Mouse (Mus musculus): Measurements from ENCODE around the gene Ptpn1. TPM values are rescaled to one million over a fixed set of nuclear protein-coding genes. Genes with fewer than 3 reads are reported as not detected.

Gene Ptpn1
- polyA plus RNA-seq, 1 experiment from 2014 or later = 41.5 TPM

DNA sequence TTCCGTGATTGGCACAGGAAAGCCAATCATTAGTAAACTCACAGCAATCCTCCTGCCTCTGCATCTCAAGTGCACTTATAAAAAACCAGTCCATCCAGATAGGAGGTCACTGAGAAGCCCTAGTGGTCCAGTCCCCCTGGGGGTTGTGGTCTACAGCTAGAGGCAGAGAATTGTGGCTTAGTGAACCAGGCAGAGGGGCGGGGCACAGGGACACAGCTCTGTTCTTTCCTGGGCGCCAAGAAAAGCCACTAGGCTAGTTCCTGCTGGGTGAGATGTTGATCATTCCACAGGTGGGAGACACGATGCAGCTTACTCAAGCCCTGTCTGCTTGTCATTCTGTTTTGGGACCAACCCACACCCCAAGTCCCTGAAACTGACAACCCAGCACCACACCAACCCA, 70.3 kb downstream of the Ptpn1 start:
- no peak overlapping the region for H3K9ac ChIP-seq (ENCODE audit: low read length)
- peaks cover 14% of the 10 kb centered on the region in 2 experiments for H3K4me1 ChIP-seq (ENCODE audit: control insufficient read depth in 2 of 2, insufficient read depth in 2 of 2, low read length in 2 of 2)
- ATAC-seq (ENCODE audit: insufficient number of reproducible peaks, insufficient read depth, low FRiP score, low read depth) = no peak
- H3K4me3 ChIP-seq (ENCODE audit: control insufficient read depth in 1 of 2, insufficient read depth in 1 of 2, low read depth in 1 of 2, low read length in 2 of 2) = no peak overlapping the region
- WGBS = 60% methylated on average over 4 of the region's 4 CpGs
- no peak overlapping the region for H3K27ac ChIP-seq (replicated peaks in 1 of 2; ENCODE audit: control insufficient read depth in 1 of 2, insufficient read depth in 1 of 2, low read depth in 2 of 2, low read length in 2 of 2)
- no peaks in the 10 kb centered on the region for H3K36me3 ChIP-seq (ENCODE audit: control insufficient read depth, insufficient read depth, low read length)
- no peaks in the 10 kb centered on the region for H3K27me3 ChIP-seq (ENCODE audit: control insufficient read depth, insufficient read depth, low read length)
- peaks cover 6% of the 10 kb centered on the region; the same call in 1 of the 2 replicates for H3K9me3 ChIP-seq (ENCODE audit: control insufficient read depth, low read length)
- no peak overlapping the region for H3K4me2 ChIP-seq (ENCODE audit: low read length)

DNA sequence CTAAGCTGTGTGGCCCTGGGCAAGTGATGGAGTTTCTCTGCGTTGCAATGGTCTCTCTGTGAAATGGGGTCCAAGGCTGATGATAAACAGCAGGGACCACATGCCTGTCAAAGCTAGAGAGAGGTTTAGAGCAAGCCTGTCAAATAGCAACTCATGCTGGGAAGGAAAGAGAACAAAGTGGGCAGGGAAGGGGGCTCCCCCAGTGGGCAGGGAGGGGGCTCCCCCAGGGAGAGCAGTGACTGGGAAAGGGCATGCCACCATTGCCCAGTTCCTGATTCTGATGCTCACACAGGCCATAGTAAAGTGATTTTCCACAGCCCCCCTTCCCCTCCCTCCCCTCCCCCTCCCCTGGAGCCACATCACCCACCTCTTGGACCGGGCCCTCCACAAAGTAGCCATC, 71.0 kb downstream of the Ptpn1 start:
- Histone ChIP-seq H3K27me3 (ENCODE audit: control insufficient read depth, insufficient read depth, low read length) (no peaks in the 10 kb centered on the region), H3K27ac (replicated peaks in 1 of 2; ENCODE audit: control insufficient read depth in 1 of 2, insufficient read depth in 1 of 2, low read depth in 2 of 2, low read length in 2 of 2) (no peak overlapping the region), H3K4me1 (ENCODE audit: control insufficient read depth in 2 of 2, insufficient read depth in 2 of 2, low read length in 2 of 2) (peaks cover 7 to 9% of the 10 kb centered on the region in 2 experiments; a peak in 3 of 4 replicates), H3K4me3 (ENCODE audit: control insufficient read depth in 1 of 2, insufficient read depth in 1 of 2, low read depth in 1 of 2, low read length in 2 of 2) (no peak overlapping the region), H3K4me2 (ENCODE audit: low read length) (no peak overlapping the region), H3K9me3 (ENCODE audit: control insufficient read depth, low read length) (peaks cover 6% of the 10 kb centered on the region; the same call in 1 of the 2 replicates), H3K9ac (ENCODE audit: low read length) (no peak overlapping the region), H3K36me3 (ENCODE audit: control insufficient read depth, insufficient read depth, low read length) (no peaks in the 10 kb centered on the region)
- ATAC-seq (ENCODE audit: insufficient number of reproducible peaks, insufficient read depth, low FRiP score, low read depth) = no peak
- 62% methylated on average over 2 of the region's 2 CpGs for WGBS

DNA sequence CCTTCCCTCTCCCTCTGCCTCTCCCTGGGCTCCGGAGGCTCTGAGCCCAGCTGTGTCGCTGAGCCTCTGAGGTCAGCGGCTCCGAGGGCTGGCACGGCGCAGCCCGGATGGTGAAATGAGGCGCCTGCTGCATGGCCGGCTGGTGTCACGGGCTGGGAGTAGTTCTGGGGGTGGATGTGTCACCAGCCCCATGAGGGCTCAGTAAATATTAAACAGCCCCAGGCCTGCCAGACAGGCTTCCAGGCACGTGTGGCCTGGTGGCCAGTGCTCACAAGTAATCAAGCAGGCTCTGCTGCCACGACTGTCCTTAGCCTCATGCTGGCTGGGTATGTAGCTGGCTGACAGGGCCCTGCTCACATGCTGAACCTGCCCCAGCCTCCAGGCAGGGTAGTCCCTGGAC, 71.6 kb downstream of the Ptpn1 start:
- H3K9ac ChIP-seq (ENCODE audit: low read length) = no peak overlapping the region

DNA sequence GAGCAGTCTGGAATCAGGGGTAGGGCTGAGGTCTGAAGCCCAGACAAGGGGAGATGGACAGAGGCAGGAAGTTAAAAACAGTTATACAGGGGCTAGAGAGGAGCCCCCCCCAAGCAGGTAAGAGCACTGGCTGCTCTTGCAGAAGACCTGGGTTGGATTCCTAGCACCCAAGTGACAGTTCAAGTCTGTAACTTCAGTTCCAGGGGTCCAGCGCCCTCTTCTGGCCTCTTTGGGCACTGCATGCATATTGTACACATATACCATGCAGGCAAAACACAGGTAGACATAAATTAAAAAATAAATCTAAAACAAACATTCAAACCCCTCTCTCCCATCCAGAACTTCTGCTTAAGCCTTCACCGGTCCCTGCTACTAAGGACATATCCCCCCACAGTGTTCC, 72.5 kb downstream of the Ptpn1 start:
- no peak for ATAC-seq (ENCODE audit: insufficient number of reproducible peaks, insufficient read depth, low FRiP score, low read depth)
- Histone ChIP-seq H3K9ac (ENCODE audit: low read length) (no peak overlapping the region), H3K4me2 (ENCODE audit: low read length) (no peak overlapping the region), H3K4me1 (ENCODE audit: control insufficient read depth in 2 of 2, insufficient read depth in 2 of 2, low read length in 2 of 2) (peaks cover 6 to 8% of the 10 kb centered on the region in 2 experiments; a peak in 2 of 4 replicates), H3K27ac (replicated peaks in 1 of 2; ENCODE audit: control insufficient read depth in 1 of 2, insufficient read depth in 1 of 2, low read depth in 2 of 2, low read length in 2 of 2) (no peak overlapping the region), H3K9me3 (ENCODE audit: control insufficient read depth, low read length) (peaks cover 6% of the 10 kb centered on the region; the same call in 1 of the 2 replicates), H3K27me3 (ENCODE audit: control insufficient read depth, insufficient read depth, low read length) (no peaks in the 10 kb centered on the region), H3K4me3 (ENCODE audit: control insufficient read depth in 1 of 2, insufficient read depth in 1 of 2, low read depth in 1 of 2, low read length in 2 of 2) (no peak overlapping the region), H3K36me3 (ENCODE audit: control insufficient read depth, insufficient read depth, low read length) (no peaks in the 10 kb centered on the region)
- WGBS = 60% methylated on average over 2 of the region's 2 CpGs

More for the DNA sequence above, 71.6 kb downstream of the Ptpn1 start:
- H3K36me3 ChIP-seq (ENCODE audit: control insufficient read depth, insufficient read depth, low read length) = no peaks in the 10 kb centered on the region
- H3K4me1 ChIP-seq (ENCODE audit: control insufficient read depth in 2 of 2, insufficient read depth in 2 of 2, low read length in 2 of 2) = peaks cover 6 to 8% of the 10 kb centered on the region in 2 experiments; a peak in 2 of 4 replicates
- ATAC-seq (ENCODE audit: insufficient number of reproducible peaks, insufficient read depth, low FRiP score, low read depth) = no peak
- no peaks in the 10 kb centered on the region for H3K27me3 ChIP-seq (ENCODE audit: control insufficient read depth, insufficient read depth, low read length)
- H3K4me2 ChIP-seq (ENCODE audit: low read length) = no peak overlapping the region
- peaks cover 6% of the 10 kb centered on the region; the same call in 1 of the 2 replicates for H3K9me3 ChIP-seq (ENCODE audit: control insufficient read depth, low read length)
- H3K27ac ChIP-seq (replicated peaks in 1 of 2; ENCODE audit: control insufficient read depth in 1 of 2, insufficient read depth in 1 of 2, low read depth in 2 of 2, low read length in 2 of 2) = no peak overlapping the region
- WGBS = 68% methylated on average over 11 of the region's 12 CpGs
- H3K4me3 ChIP-seq (ENCODE audit: control insufficient read depth in 1 of 2, insufficient read depth in 1 of 2, low read depth in 1 of 2, low read length in 2 of 2) = no peak overlapping the region

DNA sequence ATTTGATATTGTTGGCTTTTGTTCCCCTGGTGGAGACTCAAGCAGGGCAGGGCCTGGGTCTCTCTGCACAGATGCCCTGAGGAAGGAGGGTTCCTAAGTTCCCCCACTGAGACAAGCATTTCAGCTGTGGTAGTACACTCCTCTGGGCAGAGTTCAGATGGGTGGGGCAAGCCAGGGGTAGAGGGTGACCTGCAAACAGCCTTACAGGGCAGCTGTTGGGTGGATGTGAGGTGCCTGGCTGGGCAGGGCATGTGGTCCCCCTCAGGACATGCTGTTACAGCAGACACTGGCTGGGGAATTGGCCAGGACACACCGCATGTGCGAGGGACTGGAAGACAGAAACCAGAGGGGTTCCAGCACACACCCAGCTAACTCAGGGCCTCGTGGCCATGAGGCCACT, 73.1 kb downstream of the Ptpn1 start:
- Histone ChIP-seq H3K27ac (replicated peaks in 1 of 2; ENCODE audit: control insufficient read depth in 1 of 2, insufficient read depth in 1 of 2, low read depth in 2 of 2, low read length in 2 of 2) (no peak overlapping the region), H3K4me2 (ENCODE audit: low read length) (no peak overlapping the region), H3K27me3 (ENCODE audit: control insufficient read depth, insufficient read depth, low read length) (no peaks in the 10 kb centered on the region), H3K4me3 (ENCODE audit: control insufficient read depth in 1 of 2, insufficient read depth in 1 of 2, low read depth in 1 of 2, low read length in 2 of 2) (no peak overlapping the region), H3K36me3 (ENCODE audit: control insufficient read depth, insufficient read depth, low read length) (no peaks in the 10 kb centered on the region), H3K9ac (ENCODE audit: low read length) (no peak overlapping the region), H3K4me1 (ENCODE audit: control insufficient read depth in 2 of 2, insufficient read depth in 2 of 2, low read length in 2 of 2) (peaks cover 6 to 8% of the 10 kb centered on the region in 2 experiments; a peak in 2 of 4 replicates), H3K9me3 (ENCODE audit: control insufficient read depth, low read length) (peaks cover 6% of the 10 kb centered on the region; the same call in 1 of the 2 replicates)
- no peak for ATAC-seq (ENCODE audit: insufficient number of reproducible peaks, insufficient read depth, low FRiP score, low read depth)
- 89% methylated on average over 3 of the region's 3 CpGs for WGBS

DNA sequence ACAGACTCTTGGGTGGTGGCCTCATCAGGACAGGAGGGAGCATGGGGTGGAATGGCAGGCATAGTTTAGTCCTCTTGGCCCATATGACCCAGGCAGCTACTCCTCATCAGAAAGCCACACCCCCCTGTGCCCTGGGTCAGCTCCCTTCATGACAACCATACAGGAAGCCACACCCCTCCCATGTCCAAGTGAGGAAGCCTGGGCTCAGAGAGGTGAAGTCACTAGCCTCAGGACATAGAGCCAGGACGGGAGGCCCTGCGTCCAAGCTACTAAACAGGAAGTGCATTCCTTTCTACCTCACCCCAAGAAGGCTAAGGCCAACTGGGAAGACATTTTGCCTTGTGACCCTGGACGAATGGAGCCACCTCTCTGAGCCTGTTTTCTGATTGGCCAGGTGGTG, 73.8 kb downstream of the Ptpn1 start:
- peaks cover under 1% of the 10 kb centered on the region; the same call in 1 of the 2 replicates for H3K9me3 ChIP-seq (ENCODE audit: control insufficient read depth, low read length)
- H3K4me2 ChIP-seq (ENCODE audit: low read length) = no peak overlapping the region
- no peaks in the 10 kb centered on the region for H3K36me3 ChIP-seq (ENCODE audit: control insufficient read depth, insufficient read depth, low read length)
- 30% methylated on average over 3 of the region's 3 CpGs for WGBS
- no peak overlapping the region for H3K4me3 ChIP-seq (ENCODE audit: control insufficient read depth in 1 of 2, insufficient read depth in 1 of 2, low read depth in 1 of 2, low read length in 2 of 2)
- H3K27ac ChIP-seq (replicated peaks in 1 of 2; ENCODE audit: control insufficient read depth in 1 of 2, insufficient read depth in 1 of 2, low read depth in 2 of 2, low read length in 2 of 2) = no peak overlapping the region
- no peak overlapping the region for H3K9ac ChIP-seq (ENCODE audit: low read length)
- no peak for ATAC-seq (ENCODE audit: insufficient number of reproducible peaks, insufficient read depth, low FRiP score, low read depth)
- H3K4me1 ChIP-seq (ENCODE audit: control insufficient read depth in 2 of 2, insufficient read depth in 2 of 2, low read length in 2 of 2) = peaks cover 12 to 13% of the 10 kb centered on the region in 2 experiments
- no peaks in the 10 kb centered on the region for H3K27me3 ChIP-seq (ENCODE audit: control insufficient read depth, insufficient read depth, low read length)

DNA sequence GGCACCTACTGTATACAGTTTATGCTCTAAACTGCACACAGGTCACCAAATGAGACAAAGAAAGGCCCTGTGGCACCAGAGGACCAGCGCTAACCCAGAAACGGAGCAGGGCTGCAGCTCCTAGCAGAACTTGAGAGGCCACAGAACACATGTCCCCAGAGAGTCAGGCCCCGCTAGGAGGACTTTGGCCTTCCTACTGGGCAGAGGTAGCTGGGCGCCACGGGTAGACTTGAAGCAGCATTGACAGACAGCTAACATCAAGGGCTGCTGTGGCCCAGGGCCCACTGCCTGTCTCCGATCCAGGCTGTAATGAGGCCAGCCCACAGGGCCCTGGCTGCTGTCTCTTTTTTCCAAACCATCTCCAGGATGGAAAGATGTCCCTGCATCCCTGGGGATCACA, 74.6 kb downstream of the Ptpn1 start:
- Histone ChIP-seq H3K4me1 (ENCODE audit: control insufficient read depth in 2 of 2, insufficient read depth in 2 of 2, low read length in 2 of 2) (peaks cover 14 to 15% of the 10 kb centered on the region in 2 experiments), H3K36me3 (ENCODE audit: control insufficient read depth, insufficient read depth, low read length) (no peaks in the 10 kb centered on the region), H3K27ac (replicated peaks in 1 of 2; ENCODE audit: control insufficient read depth in 1 of 2, insufficient read depth in 1 of 2, low read depth in 2 of 2, low read length in 2 of 2) (no peak overlapping the region), H3K27me3 (ENCODE audit: control insufficient read depth, insufficient read depth, low read length) (no peaks in the 10 kb centered on the region), H3K4me2 (ENCODE audit: low read length) (no peak overlapping the region), H3K9me3 (ENCODE audit: control insufficient read depth, low read length) (no peaks in the 10 kb centered on the region), H3K9ac (ENCODE audit: low read length) (no peak overlapping the region), H3K4me3 (ENCODE audit: control insufficient read depth in 1 of 2, insufficient read depth in 1 of 2, low read depth in 1 of 2, low read length in 2 of 2) (no peak overlapping the region)
- WGBS = 76% methylated on average over 6 of the region's 6 CpGs
- ATAC-seq (ENCODE audit: insufficient number of reproducible peaks, insufficient read depth, low FRiP score, low read depth) = no peak

DNA sequence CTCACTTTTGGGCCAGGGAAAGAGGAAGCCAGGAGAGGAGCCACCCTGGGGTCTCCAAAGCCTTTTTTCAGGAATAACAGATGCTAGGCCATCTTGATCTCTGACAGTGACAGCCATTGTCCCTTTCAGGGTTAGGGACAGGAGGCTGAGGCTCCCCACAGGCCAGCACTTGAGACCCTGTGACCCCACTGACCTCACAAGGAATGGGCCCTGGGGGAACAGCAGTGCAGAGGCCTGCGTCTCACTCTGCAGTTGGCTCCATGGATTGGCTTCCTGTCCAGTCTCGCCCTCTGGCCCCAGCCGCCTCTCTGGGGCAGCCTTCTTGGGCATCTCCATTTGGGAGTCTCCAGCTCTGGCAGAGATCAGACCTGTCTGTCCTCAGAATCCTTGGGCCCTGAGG, 76.3 kb downstream of the Ptpn1 start:
- Histone ChIP-seq H3K4me2 (ENCODE audit: low read length) (no peak overlapping the region), H3K9ac (ENCODE audit: low read length) (no peak overlapping the region), H3K27me3 (ENCODE audit: control insufficient read depth, insufficient read depth, low read length) (no peaks in the 10 kb centered on the region), H3K4me3 (ENCODE audit: control insufficient read depth in 1 of 2, insufficient read depth in 1 of 2, low read depth in 1 of 2, low read length in 2 of 2) (no peak overlapping the region), H3K36me3 (ENCODE audit: control insufficient read depth, insufficient read depth, low read length) (no peaks in the 10 kb centered on the region), H3K27ac (replicated peaks in 1 of 2; ENCODE audit: control insufficient read depth in 1 of 2, insufficient read depth in 1 of 2, low read depth in 2 of 2, low read length in 2 of 2) (no peak overlapping the region), H3K9me3 (ENCODE audit: control insufficient read depth, low read length) (no peaks in the 10 kb centered on the region), H3K4me1 (ENCODE audit: control insufficient read depth in 2 of 2, insufficient read depth in 2 of 2, low read length in 2 of 2) (peaks cover 14 to 15% of the 10 kb centered on the region in 2 experiments)
- 89% methylated on average over 3 of the region's 3 CpGs for WGBS
- no peak for ATAC-seq (ENCODE audit: insufficient number of reproducible peaks, insufficient read depth, low FRiP score, low read depth)

Data from heart, embryonic 14.5 days (tissue).